Mouse (Mus musculus): Measurements from ENCODE around the gene Exoc4. TPM values are rescaled to one million over a fixed set of nuclear protein-coding genes. Genes with fewer than 3 reads are reported as not detected.
A peak's percentile ranks its signal among the peaks of the same experiment; 100 is the strongest.

Gene Exoc4
- polyA plus RNA-seq, 1 experiment from 2014 or later, result 25.4 TPM

DNA sequence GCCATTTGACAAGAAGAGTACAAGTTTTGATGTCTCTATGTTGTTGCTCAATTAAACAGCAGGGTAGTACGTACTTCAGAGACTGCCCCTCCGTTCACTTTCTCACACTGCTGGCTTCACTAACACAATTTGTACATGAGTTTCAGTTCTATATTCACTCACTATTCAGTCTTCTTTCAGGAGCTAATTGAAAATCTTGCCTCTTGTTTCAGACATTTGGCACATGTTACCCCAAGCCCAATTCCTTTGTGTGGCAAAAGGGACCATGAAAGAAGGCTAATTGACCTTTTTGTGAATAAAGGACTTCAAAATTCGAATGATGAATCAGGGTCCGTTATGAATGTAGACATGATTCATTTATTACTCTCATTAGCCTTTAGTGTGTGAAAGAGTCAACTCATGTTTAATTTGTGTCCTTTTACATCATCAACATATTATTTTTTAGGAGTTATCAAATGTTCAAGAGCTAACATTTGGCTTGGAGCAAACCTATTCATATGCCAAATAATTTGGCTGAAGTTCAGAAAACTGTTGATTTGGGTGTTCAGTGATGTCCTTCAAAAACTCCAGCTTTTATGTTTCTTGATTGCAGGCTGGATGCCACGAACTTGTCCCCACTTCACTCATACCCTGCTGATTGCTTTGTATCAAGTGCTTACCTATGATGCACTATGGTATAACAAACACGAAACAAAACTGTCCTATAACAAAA lies 467.5 kb downstream of the Exoc4 start:
- Histone ChIP-seq H3K4me1 (ENCODE audit: control insufficient read depth, insufficient read depth, low read length) (no peaks in the 10 kb centered on the region), H3K27me3 (ENCODE audit: control insufficient read depth, insufficient read depth, low read length) (no peaks in the 10 kb centered on the region), H3K9me3 (ENCODE audit: control insufficient read depth, low read length) (no peaks in the 10 kb centered on the region), H3K4me3 (ENCODE audit: low read depth, low read length) (no peak overlapping the region), H3K36me3 (ENCODE audit: control insufficient read depth, insufficient read depth, low read length) (no peaks in the 10 kb centered on the region), H3K9ac (ENCODE audit: low read length) (no peak overlapping the region), H3K4me2 (ENCODE audit: low read depth) (no peak overlapping the region), H3K27ac (ENCODE audit: low read depth, low read length) (no peak overlapping the region)
- DNase-seq (ENCODE audit: low spot score) (no peak), ATAC-seq (ENCODE audit: insufficient read depth, low FRiP score, low TSS enrichment) (no peak)
- WGBS, result 84% methylated on average over 6 of the region's 6 CpGs

DNA sequence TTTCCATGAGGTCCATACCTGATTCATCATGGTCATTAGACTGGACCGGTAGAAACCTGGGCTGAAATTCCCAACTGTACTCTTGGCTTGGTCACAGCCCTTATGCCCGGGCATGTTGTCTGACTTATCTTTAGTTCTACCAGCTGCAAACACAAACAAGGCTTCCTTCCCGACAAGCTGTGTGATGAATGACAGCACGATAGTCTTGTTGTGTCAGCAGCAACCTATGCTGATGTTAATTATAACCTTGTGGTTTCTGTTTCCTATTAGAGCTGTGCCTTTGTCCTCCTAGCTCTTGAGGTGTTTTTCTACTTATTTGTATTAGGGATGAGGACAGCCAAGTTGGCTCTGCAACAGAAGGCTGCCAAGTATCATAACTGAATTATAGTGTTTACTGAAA lies 472.3 kb downstream of the Exoc4 start:
- Histone ChIP-seq H3K4me2 (ENCODE audit: low read depth) (no peak overlapping the region), H3K27me3 (ENCODE audit: control insufficient read depth, insufficient read depth, low read length) (no peaks in the 10 kb centered on the region), H3K27ac (ENCODE audit: low read depth, low read length) (no peak overlapping the region), H3K9ac (ENCODE audit: low read length) (no peak overlapping the region), H3K4me3 (ENCODE audit: low read depth, low read length) (no peak overlapping the region), H3K4me1 (ENCODE audit: control insufficient read depth, insufficient read depth, low read length) (no peaks in the 10 kb centered on the region), H3K36me3 (ENCODE audit: control insufficient read depth, insufficient read depth, low read length) (no peaks in the 10 kb centered on the region), H3K9me3 (ENCODE audit: control insufficient read depth, low read length) (no peaks in the 10 kb centered on the region)
- WGBS, result 72% methylated on average over 4 of the region's 4 CpGs
- DNase-seq (ENCODE audit: low spot score) (no peak), ATAC-seq (ENCODE audit: insufficient read depth, low FRiP score, low TSS enrichment) (no peak)

GRCm38 (mm10) chr6:33722811-33723210 lies 473.9 kb downstream of the Exoc4 start:
- no peak overlapping the region for H3K4me2 ChIP-seq (ENCODE audit: low read depth)
- ATAC-seq (ENCODE audit: insufficient read depth, low FRiP score, low TSS enrichment), result no peak
- DNase-seq (ENCODE audit: low spot score), result no peak
- no peaks in the 10 kb centered on the region for H3K36me3 ChIP-seq (ENCODE audit: control insufficient read depth, insufficient read depth, low read length)
- H3K9ac ChIP-seq (ENCODE audit: low read length), result no peak overlapping the region
- H3K27ac ChIP-seq (ENCODE audit: low read depth, low read length), result no peak overlapping the region
- no peaks in the 10 kb centered on the region for H3K4me1 ChIP-seq (ENCODE audit: control insufficient read depth, insufficient read depth, low read length)
- no peak overlapping the region for H3K4me3 ChIP-seq (ENCODE audit: low read depth, low read length)
- no peaks in the 10 kb centered on the region for H3K9me3 ChIP-seq (ENCODE audit: control insufficient read depth, low read length)
- WGBS, result 92% methylated on average over 2 of the region's 2 CpGs
- H3K27me3 ChIP-seq (ENCODE audit: control insufficient read depth, insufficient read depth, low read length), result no peaks in the 10 kb centered on the region

DNA sequence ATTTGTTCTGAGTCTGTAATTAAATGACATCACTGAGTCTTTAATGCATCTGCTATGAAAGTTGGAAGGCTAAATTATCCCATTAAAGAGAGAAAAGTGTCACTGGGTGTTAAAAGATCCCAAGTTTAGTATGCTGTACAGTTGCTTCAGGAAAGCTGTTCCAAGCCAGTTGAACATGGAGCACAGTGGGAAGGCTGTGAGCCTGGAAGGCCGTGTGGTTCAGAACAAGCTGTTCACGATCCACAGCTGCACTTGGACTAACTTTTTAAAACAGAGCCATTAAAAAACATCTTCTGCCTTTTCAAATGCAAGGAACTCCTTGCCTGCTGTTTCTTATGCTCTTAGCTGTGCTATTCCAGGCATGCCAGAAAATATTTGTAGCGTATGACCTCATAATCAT lies 475.7 kb downstream of the Exoc4 start:
- no peak overlapping the region for H3K4me2 ChIP-seq (ENCODE audit: low read depth)
- H3K4me3 ChIP-seq (ENCODE audit: low read depth, low read length), result no peak overlapping the region
- no peak for ATAC-seq (ENCODE audit: insufficient read depth, low FRiP score, low TSS enrichment)
- no peaks in the 10 kb centered on the region for H3K36me3 ChIP-seq (ENCODE audit: control insufficient read depth, insufficient read depth, low read length)
- H3K4me1 ChIP-seq (ENCODE audit: control insufficient read depth, insufficient read depth, low read length), result no peaks in the 10 kb centered on the region
- no peaks in the 10 kb centered on the region for H3K27me3 ChIP-seq (ENCODE audit: control insufficient read depth, insufficient read depth, low read length)
- H3K27ac ChIP-seq (ENCODE audit: low read depth, low read length), result no peak overlapping the region
- 79% methylated on average over 3 of the region's 3 CpGs for WGBS
- no peak for DNase-seq (ENCODE audit: low spot score)
- no peaks in the 10 kb centered on the region for H3K9me3 ChIP-seq (ENCODE audit: control insufficient read depth, low read length)
- H3K9ac ChIP-seq (ENCODE audit: low read length), result no peak overlapping the region

- WGBS, result 77% methylated on average over 1 of the region's 1 CpGs
- H3K4me3 ChIP-seq (ENCODE audit: low read depth, low read length), result no peak overlapping the region
- H3K9ac ChIP-seq (ENCODE audit: low read length), result no peak overlapping the region
- H3K27me3 ChIP-seq (ENCODE audit: control insufficient read depth, insufficient read depth, low read length), result no peaks in the 10 kb centered on the region
- H3K4me2 ChIP-seq (ENCODE audit: low read depth), result no peak overlapping the region
- no peaks in the 10 kb centered on the region for H3K36me3 ChIP-seq (ENCODE audit: control insufficient read depth, insufficient read depth, low read length)
- H3K9me3 ChIP-seq (ENCODE audit: control insufficient read depth, low read length), result no peaks in the 10 kb centered on the region
- no peak for ATAC-seq (ENCODE audit: insufficient read depth, low FRiP score, low TSS enrichment)
- no peaks in the 10 kb centered on the region for H3K4me1 ChIP-seq (ENCODE audit: control insufficient read depth, insufficient read depth, low read length)
- DNase-seq (ENCODE audit: low spot score), result no peak
- H3K27ac ChIP-seq (ENCODE audit: low read depth, low read length), result no peak overlapping the region
These were observed 478.4 kb downstream of the Exoc4 start for GRCm38 (mm10) chr6:33727271-33727670.

DNA sequence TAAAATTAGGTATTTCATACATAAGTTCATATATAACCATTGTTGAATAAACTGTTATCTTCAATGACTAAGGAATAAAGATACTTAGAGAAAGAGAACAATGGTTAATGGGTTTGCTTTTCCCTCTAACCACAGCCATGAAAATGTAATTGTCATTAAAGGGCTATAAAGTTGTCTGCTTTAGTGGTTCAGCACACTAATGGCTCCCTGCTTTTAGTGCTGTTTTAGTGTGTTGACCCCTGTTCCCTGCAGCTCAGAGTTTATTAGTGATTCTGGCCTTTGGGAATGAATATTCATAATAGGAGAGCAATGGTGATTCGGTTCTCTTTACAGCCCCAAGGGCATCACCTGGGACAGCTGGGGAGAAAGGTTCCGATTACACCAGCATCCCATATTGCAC lies 483.3 kb downstream of the Exoc4 start:
- no peaks in the 10 kb centered on the region for H3K4me1 ChIP-seq (ENCODE audit: control insufficient read depth, insufficient read depth, low read length)
- DNase-seq (ENCODE audit: low spot score) (no peak), ATAC-seq (ENCODE audit: insufficient read depth, low FRiP score, low TSS enrichment) (peak; percentile 45; the same call in 1 of the 2 replicates)
- WGBS, result 10% methylated on average over 2 of the region's 2 CpGs
- H3K9ac ChIP-seq (ENCODE audit: low read length), result no peak overlapping the region
- no peak overlapping the region for H3K27ac ChIP-seq (ENCODE audit: low read depth, low read length)
- H3K4me2 ChIP-seq (ENCODE audit: low read depth), result no peak overlapping the region
- no peaks in the 10 kb centered on the region for H3K36me3 ChIP-seq (ENCODE audit: control insufficient read depth, insufficient read depth, low read length)
- H3K27me3 ChIP-seq (ENCODE audit: control insufficient read depth, insufficient read depth, low read length), result no peaks in the 10 kb centered on the region
- H3K4me3 ChIP-seq (ENCODE audit: low read depth, low read length), result no peak overlapping the region
- no peaks in the 10 kb centered on the region for H3K9me3 ChIP-seq (ENCODE audit: control insufficient read depth, low read length)

DNA sequence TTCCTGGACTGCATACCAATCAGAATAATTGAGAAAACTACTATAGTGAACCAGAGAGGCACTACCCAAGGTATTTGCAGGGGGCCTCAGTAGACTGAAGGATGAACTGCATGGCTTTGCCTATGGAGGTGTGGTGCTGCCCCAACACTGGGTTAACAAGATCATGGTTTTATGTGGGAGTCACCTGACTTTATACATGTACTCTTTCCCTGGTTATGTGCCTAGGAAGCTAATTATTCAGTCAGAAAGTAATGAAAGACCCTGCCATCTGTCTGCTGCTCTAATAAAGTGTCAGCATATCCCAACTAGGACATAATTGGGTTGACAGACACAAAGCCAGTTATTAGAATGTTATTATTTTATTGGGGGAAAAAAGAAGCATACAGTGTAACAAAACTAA lies 484.7 kb downstream of the Exoc4 start:
- Histone ChIP-seq H3K4me3 (ENCODE audit: low read depth, low read length) (no peak overlapping the region), H3K4me1 (ENCODE audit: control insufficient read depth, insufficient read depth, low read length) (peaks cover under 1% of the 10 kb centered on the region; the same call in 1 of the 2 replicates), H3K27me3 (ENCODE audit: control insufficient read depth, insufficient read depth, low read length) (no peaks in the 10 kb centered on the region), H3K4me2 (ENCODE audit: low read depth) (no peak overlapping the region), H3K36me3 (ENCODE audit: control insufficient read depth, insufficient read depth, low read length) (no peaks in the 10 kb centered on the region), H3K9ac (ENCODE audit: low read length) (no peak overlapping the region), H3K9me3 (ENCODE audit: control insufficient read depth, low read length) (no peaks in the 10 kb centered on the region), H3K27ac (ENCODE audit: low read depth, low read length) (no peak overlapping the region)
- DNase-seq (ENCODE audit: low spot score) (no peak), ATAC-seq (ENCODE audit: insufficient read depth, low FRiP score, low TSS enrichment) (no peak)

DNA sequence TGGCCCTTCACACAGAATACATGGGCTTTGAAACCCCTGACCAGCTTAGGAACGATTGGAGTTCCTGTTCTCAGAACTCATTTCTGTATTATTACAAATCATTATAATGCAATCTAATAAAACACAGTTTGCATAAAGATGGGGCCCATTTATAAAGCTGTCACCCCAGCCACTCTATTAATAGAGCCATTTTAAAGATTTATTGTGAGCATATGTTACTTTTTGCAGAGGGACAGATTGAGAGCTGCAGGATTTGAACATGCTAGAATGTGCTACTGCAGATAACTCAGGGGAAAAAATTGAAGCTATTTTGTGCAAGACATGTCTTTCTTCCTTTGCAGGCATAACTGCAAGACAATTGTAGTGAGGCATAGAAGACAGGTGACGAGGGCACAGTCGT lies 485.1 kb downstream of the Exoc4 start:
- no peaks in the 10 kb centered on the region for H3K36me3 ChIP-seq (ENCODE audit: control insufficient read depth, insufficient read depth, low read length)
- no peaks in the 10 kb centered on the region for H3K9me3 ChIP-seq (ENCODE audit: control insufficient read depth, low read length)
- H3K27ac ChIP-seq (ENCODE audit: low read depth, low read length), result no peak overlapping the region
- H3K4me3 ChIP-seq (ENCODE audit: low read depth, low read length), result no peak overlapping the region
- no peak overlapping the region for H3K9ac ChIP-seq (ENCODE audit: low read length)
- no peaks in the 10 kb centered on the region for H3K27me3 ChIP-seq (ENCODE audit: control insufficient read depth, insufficient read depth, low read length)
- no peak overlapping the region for H3K4me2 ChIP-seq (ENCODE audit: low read depth)
- 74% methylated on average over 3 of the region's 3 CpGs for WGBS
- DNase-seq (ENCODE audit: low spot score) (no peak), ATAC-seq (ENCODE audit: insufficient read depth, low FRiP score, low TSS enrichment) (no peak)
- H3K4me1 ChIP-seq (ENCODE audit: control insufficient read depth, insufficient read depth, low read length), result peaks cover 4% of the 10 kb centered on the region; the same call in 1 of the 2 replicates

DNA sequence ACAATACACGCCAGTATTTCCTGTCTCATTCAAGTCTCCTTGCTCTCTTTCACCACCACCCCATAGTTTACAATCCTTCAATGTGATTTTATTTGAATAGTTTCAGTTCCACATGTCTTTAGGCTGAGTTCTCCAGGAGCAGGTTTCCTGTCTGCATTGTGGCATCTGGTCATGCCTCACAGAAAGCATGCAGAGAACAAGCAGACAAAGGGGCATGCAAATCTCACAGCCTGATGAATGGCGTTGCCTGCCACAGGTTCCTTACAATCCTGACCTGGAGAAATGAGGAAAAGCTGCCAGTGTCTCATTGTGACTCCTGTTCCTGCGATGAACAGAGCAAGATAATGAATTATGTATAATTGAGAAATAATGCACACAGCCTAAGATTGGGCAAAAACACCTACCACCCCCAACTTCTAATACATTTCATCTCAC lies 490.0 kb downstream of the Exoc4 start:
- Histone ChIP-seq H3K9me3 (ENCODE audit: control insufficient read depth, low read length) (no peaks in the 10 kb centered on the region), H3K36me3 (ENCODE audit: control insufficient read depth, insufficient read depth, low read length) (no peaks in the 10 kb centered on the region), H3K4me1 (ENCODE audit: control insufficient read depth, insufficient read depth, low read length) (peaks cover 4% of the 10 kb centered on the region; the same call in 1 of the 2 replicates), H3K9ac (ENCODE audit: low read length) (no peak overlapping the region), H3K4me2 (ENCODE audit: low read depth) (no peak overlapping the region), H3K27me3 (ENCODE audit: control insufficient read depth, insufficient read depth, low read length) (no peaks in the 10 kb centered on the region), H3K27ac (ENCODE audit: low read depth, low read length) (no peak overlapping the region), H3K4me3 (ENCODE audit: low read depth, low read length) (no peak overlapping the region)
- peak; percentile 65; the same call in 1 of the 2 replicates for ATAC-seq (ENCODE audit: insufficient read depth, low FRiP score, low TSS enrichment)
- DNase-seq (ENCODE audit: low spot score), result peak; percentile 58
- 31% methylated on average over 3 of the region's 3 CpGs for WGBS
